Mouse (Mus musculus) gastrocnemius, postnatal 4 days (tissue): ENCODE measurements around the gene Myo1b. TPM values are rescaled to one million over a fixed set of nuclear protein-coding genes. Genes with fewer than 3 reads are reported as not detected.

Experiments
- DNase-seq, 2 experiments: peaks; one replicate each; pipeline ENCODE4 v3.0.0; 2021 to 2022; ENCODE audit warnings: low spot score in 2 of 2, mixed read lengths in 2 of 2
- total RNA-seq, 2 experiments: library from RNA; stranded (reverse); gene quantifications; 2 replicates each; pipeline ENCODE4 v1.2.3; 2021

The Myo1b gene
- total RNA-seq, 2 experiments from 2014 or later, result 58.0 to 63.4 TPM

- DNase-seq, result no peak
Measured at GRCm38 (mm10) chr1:51798011-51798471, 117.8 kb downstream of the Myo1b start.

GRCm38 (mm10) chr1:51795586-51796309, 120.1 kb downstream of the Myo1b start:
- DNase-seq, result no peak

- no peak for DNase-seq
Measured at GRCm38 (mm10) chr1:51789269-51789668, 126.6 kb downstream of the Myo1b start.

DNA sequence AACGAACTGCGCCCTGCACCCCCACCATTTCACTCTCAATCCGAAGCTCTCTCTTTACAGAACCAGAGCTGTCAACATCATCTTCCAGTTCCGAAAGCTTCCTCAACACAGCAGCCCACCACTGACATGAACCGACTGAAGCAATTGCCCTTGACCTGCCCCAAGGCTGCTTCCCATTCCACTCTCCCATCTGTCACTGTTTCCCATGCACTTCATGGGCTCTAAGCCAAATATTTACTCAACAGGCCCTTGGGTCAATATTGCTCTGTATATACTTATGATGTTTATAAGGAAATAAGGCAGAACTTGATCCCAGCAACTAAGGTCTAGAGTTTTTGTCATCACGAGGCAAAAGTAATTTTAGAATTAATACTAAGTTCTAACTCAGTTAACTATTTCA, 133.8 kb downstream of the Myo1b start:
- DNase-seq, result no peak

- DNase-seq, result no peak
Measured at GRCm38 (mm10) chr1:51780357-51780756, 135.5 kb downstream of the Myo1b start.

DNA sequence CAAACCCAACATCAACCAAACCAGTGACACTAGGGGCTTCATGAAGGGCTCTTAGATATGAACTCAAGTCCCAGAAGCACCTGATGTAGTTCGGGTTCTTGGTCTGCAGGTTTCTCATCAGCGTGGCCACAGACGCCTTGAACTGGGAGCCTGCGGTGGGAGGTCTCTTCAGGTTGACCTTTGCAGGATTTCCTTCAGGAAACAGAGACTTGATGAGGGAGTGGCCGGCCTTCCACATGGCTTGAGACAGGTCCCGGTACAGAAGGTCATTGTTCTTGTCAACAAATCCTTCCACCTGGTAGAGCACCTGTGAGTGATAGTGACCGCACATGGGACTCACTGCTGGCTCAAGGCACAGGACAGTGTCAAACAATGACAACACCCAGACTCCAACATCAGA, 137.6 kb downstream of the Myo1b start:
- DNase-seq, result no peak

GRCm38 (mm10) chr1:51770504-51770871, 145.4 kb downstream of the Myo1b start:
- DNase-seq, result no peak

GRCm38 (mm10) chr1:51769815-51770503, 145.9 kb downstream of the Myo1b start:
- no peak for DNase-seq

- no peak for DNase-seq
Measured at GRCm38 (mm10) chr1:51766271-51766670, 149.6 kb downstream of the Myo1b start.

- no peak for DNase-seq
Measured at GRCm38 (mm10) chr1:51765156-51765555, 150.7 kb downstream of the Myo1b start.

DNA sequence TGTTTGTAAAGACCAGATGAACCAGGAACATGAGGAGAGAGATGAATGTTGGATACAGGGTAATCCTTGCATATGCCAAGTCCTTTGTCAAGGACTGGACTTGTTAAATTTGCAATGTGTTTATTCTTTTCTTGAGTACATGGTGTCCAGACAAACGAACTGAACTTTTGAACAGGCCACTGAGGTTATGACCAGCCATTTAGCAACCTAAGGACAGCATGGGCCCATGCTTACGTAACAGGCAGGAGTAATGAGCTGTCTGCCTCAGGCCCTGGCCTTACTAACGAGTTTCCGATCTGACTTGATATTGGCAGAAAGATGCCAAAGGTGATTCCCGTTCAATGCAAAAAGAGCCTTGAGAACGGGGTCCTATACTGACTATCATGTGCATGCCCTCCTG, 156.2 kb downstream of the Myo1b start:
- DNase-seq, result no peak

- DNase-seq, result no peak
Measured at GRCm38 (mm10) chr1:51758326-51759109, 157.4 kb downstream of the Myo1b start.

GRCm38 (mm10) chr1:51753621-51754020, 162.2 kb downstream of the Myo1b start:
- DNase-seq, result no peak

DNA sequence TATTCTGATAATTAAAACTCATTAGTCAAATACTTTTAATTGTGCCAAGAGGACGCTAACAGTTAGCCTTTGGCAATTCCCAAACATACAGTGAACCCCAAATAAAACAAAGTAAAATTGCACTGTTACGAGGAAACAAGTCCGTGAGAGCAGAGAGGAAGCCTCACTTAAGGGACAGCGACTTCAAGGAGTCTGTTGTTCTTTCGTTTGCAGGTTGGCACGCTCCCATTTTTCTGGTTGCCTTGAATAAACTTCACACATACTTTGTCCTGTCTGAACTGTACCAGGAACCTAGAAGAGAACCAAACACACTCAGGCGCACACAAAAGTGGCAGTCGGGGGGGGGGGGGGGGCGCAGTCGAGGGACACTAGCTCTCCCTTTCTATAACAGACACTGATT, 164.9 kb downstream of the Myo1b start:
- DNase-seq, result no peak

DNA sequence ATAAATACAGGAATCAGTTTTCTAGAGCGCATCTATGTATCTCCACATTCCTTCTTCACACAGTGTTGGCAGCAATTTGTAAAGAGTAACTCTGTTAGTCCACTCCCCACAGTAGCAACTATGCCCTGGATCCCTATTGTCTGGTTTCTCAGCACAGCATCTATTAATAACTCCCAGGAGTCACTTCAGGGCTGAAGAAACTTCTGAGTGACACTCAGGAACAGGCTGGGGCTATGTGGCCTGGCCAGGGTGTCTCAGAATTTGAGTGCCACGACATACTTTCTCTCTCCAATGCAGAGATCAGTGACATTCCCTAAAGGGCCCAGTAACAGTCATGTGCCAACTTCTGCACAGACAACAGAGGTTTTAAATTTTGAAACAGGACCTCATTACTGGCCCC, 167.6 kb downstream of the Myo1b start:
- DNase-seq, result no peak

- peak in 1 of 2 experiments; percentile 30 for DNase-seq
Measured at GRCm38 (mm10) chr1:51747494-51747893, 168.4 kb downstream of the Myo1b start.

DNA sequence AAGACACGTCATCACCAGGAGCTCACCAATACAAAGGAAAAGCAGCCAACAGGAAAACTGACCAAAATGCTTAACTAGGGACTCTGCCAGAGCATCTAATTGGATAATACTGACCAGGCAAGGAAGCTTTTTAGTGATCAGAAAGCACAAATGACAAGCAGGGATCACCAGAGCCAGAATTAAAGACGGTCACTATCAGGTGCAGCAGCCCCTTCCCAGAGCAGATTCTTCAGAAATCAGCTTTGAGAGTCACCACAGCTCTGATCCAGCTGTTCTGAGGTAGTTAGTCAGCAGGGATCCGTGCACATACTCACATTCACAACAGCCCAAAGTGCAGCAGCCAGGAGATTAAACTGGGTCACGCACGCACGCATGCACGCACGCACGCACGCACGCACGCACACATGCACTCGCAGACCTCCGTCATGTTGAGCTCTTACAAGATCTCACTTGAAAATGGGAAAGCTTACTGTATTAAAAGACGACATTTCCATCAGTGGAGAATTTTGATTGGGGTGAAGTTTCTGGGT, 169.1 kb downstream of the Myo1b start:
- DNase-seq, result no peak

- no peak for DNase-seq
Measured at GRCm38 (mm10) chr1:51743756-51744425, 172.0 kb downstream of the Myo1b start.

DNA sequence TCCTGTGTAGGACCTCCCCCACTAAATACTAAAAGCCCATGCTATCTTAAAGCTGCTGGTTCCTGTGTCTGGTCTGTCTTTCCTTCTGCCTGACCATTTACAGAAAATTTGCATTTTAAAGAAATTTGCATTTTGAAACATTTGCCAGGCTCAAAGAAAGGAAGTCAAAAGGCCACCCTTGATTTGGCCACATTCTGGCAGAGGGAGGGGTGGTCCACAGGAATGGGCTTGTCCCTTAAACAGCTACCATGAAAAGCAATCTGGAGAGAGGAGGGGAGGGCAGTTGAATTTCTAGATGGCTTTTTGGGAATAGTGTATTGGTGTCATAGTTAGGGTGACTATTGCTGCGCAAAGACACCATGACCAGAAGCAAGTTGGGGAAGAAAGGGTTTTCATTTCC, 173.3 kb downstream of the Myo1b start:
- no peak for DNase-seq

GRCm38 (mm10) chr1:51740626-51741231, 175.1 kb downstream of the Myo1b start:
- no peak for DNase-seq
